8 mouse cellular contexts compared by ENCODE assay signal in the genomic region with DNA sequence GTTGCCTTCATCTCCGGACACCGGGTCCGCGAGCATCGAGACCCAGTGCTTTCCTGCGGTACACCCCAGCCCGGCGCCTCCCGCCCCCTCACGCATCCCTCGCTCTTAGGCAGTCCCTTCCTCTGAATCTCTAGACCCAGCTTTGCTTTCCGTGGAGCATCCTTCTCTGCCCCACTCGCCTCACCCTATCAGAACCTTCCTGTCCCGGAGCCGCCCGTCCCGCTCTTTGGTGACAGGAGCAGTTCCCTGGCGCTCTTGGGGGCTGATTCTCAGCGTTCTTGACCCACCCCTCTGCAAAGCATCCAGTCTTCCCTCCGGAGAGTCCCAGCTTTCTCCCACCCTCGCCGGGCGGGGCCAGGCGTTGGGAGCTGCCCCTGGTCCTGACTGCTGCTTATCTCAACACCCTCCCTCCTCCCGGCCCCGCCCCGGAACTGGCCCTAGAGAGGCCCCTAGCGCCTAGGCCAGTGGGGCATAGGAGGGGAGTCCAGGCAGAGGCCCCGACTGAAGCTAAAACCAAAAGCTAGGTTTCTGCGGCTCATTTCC. TPM values are rescaled to one million over a fixed set of nuclear protein-coding genes. Genes with fewer than 3 reads are reported as not detected.
A peak's percentile ranks its signal among the peaks of the same experiment; 100 is the strongest.
DNase-seq lines count a peak whose midpoint lies in the region; ATAC-seq and TF ChIP-seq lines count a peak whose summit lies in the region.

No protein-coding gene starts in this region.

- no peaks in the 10 kb centered on the region for H3K9me3 ChIP-seq in heart, embryonic 13.5 days
- H3K9me3 ChIP-seq in liver, postnatal 0 days (ENCODE audit: low read length) = no peaks in the 10 kb centered on the region
- no peaks in the 10 kb centered on the region for H3K9me3 ChIP-seq in neural tube, embryonic 14.5 days (ENCODE audit: control insufficient read depth, low read length)

- TF ChIP-seq CTCF in brain, embryonic 14.5 days (IDR thresholded peaks at IDR 0.05; ENCODE audit: borderline replicate concordance, extremely low read depth, insufficient read depth, insufficient read length) = no peak
- no peak for TF ChIP-seq CTCF in embryonic fibroblast, embryonic 13.5 days (IDR thresholded peaks at IDR 0.05; ENCODE audit: borderline replicate concordance, insufficient read depth, low read length)
- TF ChIP-seq CTCF in liver, postnatal 0 days (IDR thresholded peaks at IDR 0.05; ENCODE audit: low read depth) = no peak

- peak overlapping the region; percentile 100 for H3K4me2 ChIP-seq in heart, embryonic 13.5 days
- H3K4me2 ChIP-seq in liver, postnatal 0 days (ENCODE audit: low read depth, low read length) = peak overlapping the region; percentile 96
- H3K4me2 ChIP-seq in neural tube, embryonic 14.5 days (ENCODE audit: low read depth, low read length) = peak overlapping the region; percentile 67

- peak; percentile 74 for ATAC-seq in heart, embryonic 13.5 days (ENCODE audit: extremely low read depth, insufficient number of reproducible peaks, low FRiP score, low TSS enrichment)
- ATAC-seq in liver, postnatal 0 days = peak; percentile 83
- ATAC-seq in neural tube, embryonic 14.5 days (ENCODE audit: low read depth) = peak; percentile 77

- peak overlapping the region; percentile 84 for H3K9ac ChIP-seq in heart, embryonic 13.5 days
- peak overlapping the region; percentile 40; the same call in 1 of the 2 replicates for H3K9ac ChIP-seq in liver, postnatal 0 days (replicated peaks)
- H3K9ac ChIP-seq in neural tube, embryonic 14.5 days (replicated peaks; ENCODE audit: low read depth, low read length) = peak overlapping the region; percentile 82

- no peak overlapping the region for H3K27ac ChIP-seq in embryonic fibroblast, embryonic 13.5 days (ENCODE audit: insufficient read depth, low read length)
- H3K27ac ChIP-seq in heart, embryonic 13.5 days (replicated peaks) = peak overlapping the region; percentile 48
- no peak overlapping the region for H3K27ac ChIP-seq in liver, postnatal 0 days (ENCODE audit: low read depth)
- peak overlapping the region; percentile 93 for H3K27ac ChIP-seq in neural tube, embryonic 14.5 days (ENCODE audit: low read depth, low read length)

- H3K4me1 ChIP-seq in embryonic fibroblast, embryonic 13.5 days (ENCODE audit: control insufficient read depth, insufficient read depth, low read length) = no peaks in the 10 kb centered on the region
- peaks cover 25% of the 10 kb centered on the region for H3K4me1 ChIP-seq in heart, embryonic 13.5 days
- peaks cover 17% of the 10 kb centered on the region for H3K4me1 ChIP-seq in liver, postnatal 0 days (ENCODE audit: insufficient read depth)
- peaks cover 3% of the 10 kb centered on the region; the same call in 1 of the 2 replicates for H3K4me1 ChIP-seq in neural tube, embryonic 14.5 days (ENCODE audit: control insufficient read depth, insufficient read depth, low read length)

- WGBS in heart, embryonic 13.5 days = under 1% methylated on average over 30 of the region's 30 CpGs
- WGBS in liver, postnatal 0 days (ENCODE audit: insufficient replicate concordance) = under 1% methylated on average over 29 of the region's 30 CpGs
- WGBS in neural tube, embryonic 14.5 days = under 1% methylated on average over 30 of the region's 30 CpGs

- no peak for TF ChIP-seq EP300 in liver, postnatal 0 days (IDR thresholded peaks at IDR 0.05; ENCODE audit: low read depth)

- peaks cover 20% of the 10 kb centered on the region for H3K36me3 ChIP-seq in heart, embryonic 13.5 days
- peaks cover 6% of the 10 kb centered on the region; the same call in 1 of the 2 replicates for H3K36me3 ChIP-seq in liver, postnatal 0 days (replicated peaks; ENCODE audit: insufficient read depth, low read length)
- peaks cover 21% of the 10 kb centered on the region for H3K36me3 ChIP-seq in neural tube, embryonic 14.5 days (ENCODE audit: control insufficient read depth, insufficient read depth, low read length)

- 0 out of 2 replicates have a peak, but pooled peaks cover 6% of the 10 kb centered on the region for H3K27me3 ChIP-seq in heart, embryonic 13.5 days (replicated peaks)
- H3K27me3 ChIP-seq in liver, postnatal 0 days (ENCODE audit: insufficient read depth, low read length) = peaks cover 15% of the 10 kb centered on the region; the same call in 1 of the 2 replicates
- no peaks in the 10 kb centered on the region for H3K27me3 ChIP-seq in neural tube, embryonic 14.5 days (ENCODE audit: control insufficient read depth, insufficient read depth, low read length)

- TF ChIP-seq POLR2A in brain, embryonic 14.5 days (IDR thresholded peaks at IDR 0.05; ENCODE audit: borderline replicate concordance, extremely low read depth, insufficient read depth, insufficient read length, poor library complexity, severe bottlenecking) = no peak
- TF ChIP-seq POLR2A in embryonic fibroblast, embryonic 13.5 days (IDR thresholded peaks at IDR 0.05; ENCODE audit: low read depth, low read length) = no peak

- DNase-seq in MEL-GATA-1-ER (ENCODE audit: extremely low read depth, low read depth) = peak; percentile 47
- DNase-seq in brain, embryonic 14.5 days (ENCODE audit: low read depth) = peak; percentile 74
- DNase-seq in kidney, postnatal 10 days = peak; percentile 79
- DNase-seq in liver, postnatal 0 days = peak; percentile 84
- peak; percentile 24 for DNase-seq in thymus, postnatal 25 days

- H3K4me3 ChIP-seq in embryonic fibroblast, embryonic 13.5 days (ENCODE audit: insufficient read depth, low read length) = peak overlapping the region; percentile 55
- peak overlapping the region; percentile 82 for H3K4me3 ChIP-seq in heart, embryonic 13.5 days
- peak overlapping the region; percentile 65 for H3K4me3 ChIP-seq in liver, postnatal 0 days (ENCODE audit: low read depth, low read length)
- peak overlapping the region; percentile 75 for H3K4me3 ChIP-seq in neural tube, embryonic 14.5 days (ENCODE audit: low read depth, low read length)

RNA-seq across cellular contexts. Expression of a gene that starts 0.9 kb away (rescaled TPM):
- polyA plus RNA-seq in brain, embryonic 14.5 days (2012; rRNA removed) = 178 and 292 TPM in 2 replicates
- 0.77 and 2.9 TPM in 2 replicates for polyA plus RNA-seq in embryonic fibroblast, embryonic 13.5 days (2011; ENCODE audit: insufficient read length, low read depth, missing spikeins)
- 1.9 TPM in 2 replicates for polyA plus RNA-seq in heart, embryonic 13.5 days (2015; fragmentation: Nextera tagmentation; extraction: Ambion mirVana)
- 0.06 and 0.08 TPM in 2 replicates for polyA plus RNA-seq in liver, postnatal 0 days (2015; fragmentation: Nextera tagmentation; extraction: Ambion mirVana)
- polyA plus RNA-seq in neural tube, embryonic 14.5 days (2014; fragmentation: Nextera tagmentation; extraction: Ambion mirVana) = 28.5 and 46.2 TPM in 2 replicates

RNA-seq across cellular contexts. Expression of a gene that starts 12.8 kb away (rescaled TPM):
- polyA plus RNA-seq in brain, embryonic 14.5 days (2012; rRNA removed) = 16.0 and 25.6 TPM in 2 replicates
- 39.6 and 51.8 TPM in 2 replicates for polyA plus RNA-seq in embryonic fibroblast, embryonic 13.5 days (2011; ENCODE audit: insufficient read length, low read depth, missing spikeins)
- polyA plus RNA-seq in heart, embryonic 13.5 days (2015; fragmentation: Nextera tagmentation; extraction: Ambion mirVana) = 64.7 and 68.9 TPM in 2 replicates
- 177 TPM in 2 replicates for polyA plus RNA-seq in liver, postnatal 0 days (2015; fragmentation: Nextera tagmentation; extraction: Ambion mirVana)
- 7.6 and 16.7 TPM in 2 replicates for polyA plus RNA-seq in neural tube, embryonic 14.5 days (2014; fragmentation: Nextera tagmentation; extraction: Ambion mirVana)

RNA-seq across cellular contexts. Expression of a gene that starts 18.9 kb away (rescaled TPM):
- 6.7 and 9.5 TPM in 2 replicates for polyA plus RNA-seq in brain, embryonic 14.5 days (2012; rRNA removed)
- polyA plus RNA-seq in embryonic fibroblast, embryonic 13.5 days (2011; ENCODE audit: insufficient read length, low read depth, missing spikeins) = not detected in 2 replicates
- polyA plus RNA-seq in heart, embryonic 13.5 days (2015; fragmentation: Nextera tagmentation; extraction: Ambion mirVana) = 0.43 and 0.47 TPM in 2 replicates
- not detected in 2 replicates for polyA plus RNA-seq in liver, postnatal 0 days (2015; fragmentation: Nextera tagmentation; extraction: Ambion mirVana)
- 13.3 and 16.3 TPM in 2 replicates for polyA plus RNA-seq in neural tube, embryonic 14.5 days (2014; fragmentation: Nextera tagmentation; extraction: Ambion mirVana)

RNA-seq across cellular contexts. Expression of a gene that starts 33.4 kb away (rescaled TPM):
- 0.56 and 0.69 TPM in 2 replicates for polyA plus RNA-seq in brain, embryonic 14.5 days (2012; rRNA removed)
- not detected in 2 replicates for polyA plus RNA-seq in embryonic fibroblast, embryonic 13.5 days (2011; ENCODE audit: insufficient read length, low read depth, missing spikeins)
- not detected in 2 replicates for polyA plus RNA-seq in heart, embryonic 13.5 days (2015; fragmentation: Nextera tagmentation; extraction: Ambion mirVana)
- polyA plus RNA-seq in liver, postnatal 0 days (2015; fragmentation: Nextera tagmentation; extraction: Ambion mirVana) = not detected in 2 replicates
- 0.13 and 0.20 TPM in 2 replicates for polyA plus RNA-seq in neural tube, embryonic 14.5 days (2014; fragmentation: Nextera tagmentation; extraction: Ambion mirVana)

RNA-seq across cellular contexts. Expression of a gene that starts 48.7 kb away (rescaled TPM):
- 21.5 and 23.2 TPM in 2 replicates for polyA plus RNA-seq in brain, embryonic 14.5 days (2012; rRNA removed)
- 120 and 151 TPM in 2 replicates for polyA plus RNA-seq in embryonic fibroblast, embryonic 13.5 days (2011; ENCODE audit: insufficient read length, low read depth, missing spikeins)
- polyA plus RNA-seq in heart, embryonic 13.5 days (2015; fragmentation: Nextera tagmentation; extraction: Ambion mirVana) = 40.9 and 43.9 TPM in 2 replicates
- polyA plus RNA-seq in liver, postnatal 0 days (2015; fragmentation: Nextera tagmentation; extraction: Ambion mirVana) = 19.9 and 20.7 TPM in 2 replicates
- 17.6 and 19.5 TPM in 2 replicates for polyA plus RNA-seq in neural tube, embryonic 14.5 days (2014; fragmentation: Nextera tagmentation; extraction: Ambion mirVana)

Comparison
In these comparisons a context has a peak if more than half of its experiments do, and no peak if none do; other contexts are left out.
1. DNase-seq: peak in every context shown above with its lines; median percentile 84 in liver, postnatal 0 days; 79 in kidney, postnatal 10 days; 74 in brain, embryonic 14.5 days; 47 in MEL-GATA-1-ER; 24 in thymus, postnatal 25 days.
2. H3K27ac ChIP-seq: peak in heart, embryonic 13.5 days (single experiment) and neural tube, embryonic 14.5 days (single experiment); none in embryonic fibroblast, embryonic 13.5 days (single experiment) and liver, postnatal 0 days (single experiment).
3. Peak in every context shown above with its lines, with median percentiles within 50 percentile points of each other: H3K4me3 ChIP-seq, ATAC-seq, H3K4me2 ChIP-seq and H3K9ac ChIP-seq.